Mouse (Mus musculus): Measurements from ENCODE around the gene Gm10803. TPM values are rescaled to one million over a fixed set of nuclear protein-coding genes. Genes with fewer than 3 reads are reported as not detected.

Gm10803 gene
- polyA plus RNA-seq, 1 experiment, result not detected

DNA sequence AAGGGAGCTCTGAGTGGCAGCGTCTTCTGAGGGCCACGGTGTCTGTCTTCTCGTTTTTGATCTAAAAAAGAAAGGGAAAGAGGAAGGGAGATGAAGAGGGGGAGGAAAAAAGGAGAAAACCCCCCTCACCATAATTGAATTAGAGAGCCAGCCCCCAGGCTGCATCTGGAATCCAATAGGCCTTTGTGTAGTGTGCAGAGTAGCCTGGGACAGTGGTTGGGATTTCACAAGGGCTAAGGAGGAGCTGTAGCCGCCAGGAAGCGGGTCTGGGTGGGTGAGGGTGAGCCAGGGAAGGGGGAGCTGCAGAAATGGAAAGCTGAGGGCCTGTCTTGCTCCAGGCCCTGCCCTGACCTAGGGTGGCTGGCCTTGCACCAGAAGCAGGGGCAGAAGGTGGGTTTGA lies 6.5 kb upstream of the Gm10803 start:
- no peaks in the 10 kb centered on the region for H3K36me3 ChIP-seq (ENCODE audit: control insufficient read depth, insufficient read depth, low read length)
- no peak overlapping the region for H3K27ac ChIP-seq (ENCODE audit: insufficient read depth, low read depth, low read length)
- H3K27me3 ChIP-seq (replicated peaks; ENCODE audit: control insufficient read depth, insufficient read depth, low read length), result no peaks in the 10 kb centered on the region
- 69% methylated on average over 5 of the region's 5 CpGs for WGBS
- no peaks in the 10 kb centered on the region for H3K4me1 ChIP-seq (ENCODE audit: control insufficient read depth, insufficient read depth, low read length)
- H3K4me3 ChIP-seq (ENCODE audit: insufficient read depth, low read depth, low read length), result no peak overlapping the region
- TF ChIP-seq CTCF (conservative IDR thresholded peaks at IDR 0.05; ENCODE audit: insufficient read depth, insufficient read length, low read depth, low read length) (no peak), POLR2A (IDR thresholded peaks at IDR 0.05; ENCODE audit: low read depth, low read length) (no peak)
- DNase-seq, result no peak

DNA sequence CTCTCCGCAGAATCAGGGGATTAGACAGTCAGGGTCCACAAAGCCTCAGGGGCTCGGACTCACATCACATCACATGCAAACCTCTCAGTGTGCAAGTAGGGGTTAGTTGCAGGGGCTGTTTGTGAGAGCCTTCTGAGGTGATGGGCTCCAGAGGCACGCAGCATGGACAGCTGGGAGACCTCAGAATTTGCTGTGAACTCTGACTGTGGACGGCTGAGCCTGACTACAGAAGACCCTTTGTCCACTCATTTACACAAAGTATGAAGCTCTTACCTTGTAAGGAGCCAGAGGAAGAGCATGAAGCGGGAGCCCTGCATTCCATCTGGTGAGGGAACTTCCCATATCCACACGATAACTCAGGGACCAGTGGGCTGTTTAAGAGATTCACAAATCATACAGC lies 5.3 kb downstream of the Gm10803 start:
- H3K36me3 ChIP-seq (ENCODE audit: control insufficient read depth, insufficient read depth, low read length), result no peaks in the 10 kb centered on the region
- WGBS, result 44% methylated on average over 6 of the region's 6 CpGs
- no peak overlapping the region for H3K27ac ChIP-seq (ENCODE audit: insufficient read depth, low read depth, low read length)
- H3K4me3 ChIP-seq (ENCODE audit: insufficient read depth, low read depth, low read length), result no peak overlapping the region
- TF ChIP-seq POLR2A (IDR thresholded peaks at IDR 0.05; ENCODE audit: low read depth, low read length) (no peak), CTCF (conservative IDR thresholded peaks at IDR 0.05; ENCODE audit: insufficient read depth, insufficient read length, low read depth, low read length) (no peak)
- no peaks in the 10 kb centered on the region for H3K27me3 ChIP-seq (replicated peaks; ENCODE audit: control insufficient read depth, insufficient read depth, low read length)
- no peak for DNase-seq
- no peaks in the 10 kb centered on the region for H3K4me1 ChIP-seq (ENCODE audit: control insufficient read depth, insufficient read depth, low read length)

DNA sequence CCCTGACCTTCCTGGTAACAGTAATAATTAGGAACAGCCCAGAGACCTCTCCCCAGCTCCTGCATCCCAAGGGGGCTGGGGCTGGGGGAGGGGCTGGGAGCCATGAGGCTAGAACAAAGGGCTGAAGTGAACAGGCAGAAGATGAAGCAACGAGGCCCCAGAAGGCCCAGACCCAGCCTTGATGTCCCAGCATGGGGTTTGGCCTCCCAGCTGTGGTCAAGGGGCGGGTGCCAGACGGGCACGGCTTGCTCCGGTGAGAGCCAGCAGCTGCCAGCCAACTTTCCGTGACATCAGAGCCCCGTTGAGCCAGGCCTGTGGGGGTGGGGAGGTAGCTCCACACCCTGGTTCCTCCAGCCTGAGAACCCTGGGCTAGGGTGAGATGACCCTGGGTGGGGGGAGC lies 7.3 kb downstream of the Gm10803 start:
- H3K4me1 ChIP-seq (ENCODE audit: control insufficient read depth, insufficient read depth, low read length), result no peaks in the 10 kb centered on the region
- H3K27me3 ChIP-seq (replicated peaks; ENCODE audit: control insufficient read depth, insufficient read depth, low read length), result no peaks in the 10 kb centered on the region
- 35% methylated on average over 7 of the region's 7 CpGs for WGBS
- TF ChIP-seq CTCF (conservative IDR thresholded peaks at IDR 0.05; ENCODE audit: insufficient read depth, insufficient read length, low read depth, low read length) (no peak), POLR2A (IDR thresholded peaks at IDR 0.05; ENCODE audit: low read depth, low read length) (no peak)
- DNase-seq, result peak; percentile 17
- H3K36me3 ChIP-seq (ENCODE audit: control insufficient read depth, insufficient read depth, low read length), result no peaks in the 10 kb centered on the region
- no peak overlapping the region for H3K4me3 ChIP-seq (ENCODE audit: insufficient read depth, low read depth, low read length)
- H3K27ac ChIP-seq (ENCODE audit: insufficient read depth, low read depth, low read length), result no peak overlapping the region

DNA sequence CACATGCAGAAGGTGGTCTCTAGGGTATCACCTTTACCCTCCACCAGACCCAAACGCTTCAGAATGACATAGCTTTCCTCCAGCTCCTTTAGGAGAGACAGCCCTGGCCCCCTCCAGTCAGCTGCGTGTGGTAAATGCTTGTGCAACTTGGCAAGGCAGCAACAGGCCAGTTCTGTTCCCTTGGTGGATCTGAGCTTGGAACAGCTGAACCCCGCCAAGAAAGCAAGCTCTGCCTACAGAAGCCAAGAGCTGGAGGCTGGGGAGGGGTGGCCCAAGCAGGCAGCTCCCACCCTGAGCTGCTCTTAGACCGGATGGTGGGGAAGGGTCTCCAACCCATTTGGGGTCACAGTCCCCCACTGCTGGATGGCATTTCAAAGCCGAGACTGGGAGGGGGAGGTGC lies 12.2 kb downstream of the Gm10803 start:
- no peak for TF ChIP-seq POLR2A (IDR thresholded peaks at IDR 0.05; ENCODE audit: low read depth, low read length)
- Histone ChIP-seq H3K27me3 (replicated peaks; ENCODE audit: control insufficient read depth, insufficient read depth, low read length) (no peaks in the 10 kb centered on the region), H3K36me3 (ENCODE audit: control insufficient read depth, insufficient read depth, low read length) (no peaks in the 10 kb centered on the region), H3K4me3 (ENCODE audit: insufficient read depth, low read depth, low read length) (no peak overlapping the region), H3K4me1 (ENCODE audit: control insufficient read depth, insufficient read depth, low read length) (no peaks in the 10 kb centered on the region), H3K27ac (ENCODE audit: insufficient read depth, low read depth, low read length) (no peak overlapping the region)
- 67% methylated on average over 5 of the region's 5 CpGs for WGBS
- DNase-seq, result no peak

DNA sequence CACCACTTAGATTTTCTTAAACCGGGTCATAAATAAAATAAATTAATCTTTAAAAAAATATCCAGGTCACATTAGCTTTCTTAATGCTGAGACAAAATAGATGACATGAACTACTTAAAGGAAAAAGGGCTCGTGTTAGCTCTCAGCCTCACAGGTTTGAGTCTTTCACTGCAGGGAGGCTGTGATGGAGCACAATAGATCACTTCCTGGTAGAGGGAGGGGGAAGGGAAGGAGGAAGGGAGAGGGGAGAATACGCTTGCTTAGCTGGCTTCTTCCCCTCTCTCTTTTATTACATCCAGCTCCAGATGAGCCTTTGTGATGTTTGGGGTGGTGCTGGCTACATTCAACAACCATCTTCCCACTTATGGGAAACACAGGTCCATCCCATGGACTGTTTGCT lies 20.9 kb downstream of the Gm10803 start:
- WGBS, result 63% methylated on average over 3 of the region's 3 CpGs
- no peaks in the 10 kb centered on the region for H3K36me3 ChIP-seq (ENCODE audit: control insufficient read depth, insufficient read depth, low read length)
- TF ChIP-seq CTCF (conservative IDR thresholded peaks at IDR 0.05; ENCODE audit: insufficient read depth, insufficient read length, low read depth, low read length) (no peak), POLR2A (IDR thresholded peaks at IDR 0.05; ENCODE audit: low read depth, low read length) (no peak)

DNA sequence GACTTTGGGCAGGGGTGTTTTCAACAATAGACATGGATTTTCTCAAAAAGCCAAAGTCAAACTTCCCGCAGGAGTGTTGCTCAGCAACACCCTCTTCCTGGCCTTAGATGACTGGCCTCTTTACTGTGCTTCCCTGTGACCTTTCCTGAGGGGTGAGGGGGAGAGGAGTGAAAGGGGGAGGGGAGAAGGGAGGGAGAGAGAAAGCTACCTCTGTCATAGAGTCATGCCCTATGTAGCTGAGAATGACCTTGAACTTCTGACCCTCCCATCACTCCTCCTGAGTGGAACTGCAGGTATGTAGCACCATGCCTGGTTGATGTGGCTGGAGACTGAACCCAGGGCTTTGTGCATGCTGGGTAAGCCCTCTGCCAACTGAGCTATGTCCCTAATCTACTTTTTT lies 25.5 kb downstream of the Gm10803 start:
- no peaks in the 10 kb centered on the region for H3K4me1 ChIP-seq (ENCODE audit: control insufficient read depth, insufficient read depth, low read length)
- no peak overlapping the region for H3K4me3 ChIP-seq (ENCODE audit: insufficient read depth, low read depth, low read length)
- no peaks in the 10 kb centered on the region for H3K36me3 ChIP-seq (ENCODE audit: control insufficient read depth, insufficient read depth, low read length)
- H3K27ac ChIP-seq (ENCODE audit: insufficient read depth, low read depth, low read length), result no peak overlapping the region
- TF ChIP-seq CTCF (conservative IDR thresholded peaks at IDR 0.05; ENCODE audit: insufficient read depth, insufficient read length, low read depth, low read length), result no peak
- TF ChIP-seq POLR2A (IDR thresholded peaks at IDR 0.05; ENCODE audit: low read depth, low read length), result no peak
- DNase-seq, result no peak
- H3K27me3 ChIP-seq (replicated peaks; ENCODE audit: control insufficient read depth, insufficient read depth, low read length), result no peaks in the 10 kb centered on the region
- 67% methylated on average over 1 of the region's 1 CpGs for WGBS

More for the DNA sequence above, 20.9 kb downstream of the Gm10803 start:
- Histone ChIP-seq H3K27ac (ENCODE audit: insufficient read depth, low read depth, low read length) (no peak overlapping the region), H3K27me3 (replicated peaks; ENCODE audit: control insufficient read depth, insufficient read depth, low read length) (no peaks in the 10 kb centered on the region), H3K4me1 (ENCODE audit: control insufficient read depth, insufficient read depth, low read length) (no peaks in the 10 kb centered on the region), H3K4me3 (ENCODE audit: insufficient read depth, low read depth, low read length) (no peak overlapping the region)
- DNase-seq, result no peak

DNA sequence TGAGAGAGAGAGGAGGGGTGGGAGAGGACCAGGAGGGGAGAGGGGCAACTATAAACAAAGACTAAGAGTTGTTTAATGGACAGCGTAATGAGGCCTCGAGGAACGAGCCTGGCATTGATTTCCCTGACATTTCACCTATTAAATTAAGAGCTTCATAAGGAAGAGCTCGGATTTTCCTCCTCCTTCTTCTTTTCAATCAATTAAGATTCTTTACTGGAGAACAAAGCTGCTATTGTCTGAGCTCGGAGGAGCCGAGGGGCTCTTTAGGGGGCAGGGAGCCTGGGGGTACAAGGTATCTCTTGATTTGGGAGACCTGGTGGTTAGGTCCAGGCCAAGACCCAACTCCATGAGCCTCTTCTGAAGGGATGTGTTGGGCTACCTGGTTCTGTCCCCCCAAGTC lies 27.1 kb downstream of the Gm10803 start:
- TF ChIP-seq POLR2A (IDR thresholded peaks at IDR 0.05; ENCODE audit: low read depth, low read length) (no peak), CTCF (conservative IDR thresholded peaks at IDR 0.05; ENCODE audit: insufficient read depth, insufficient read length, low read depth, low read length) (no peak)

DNA sequence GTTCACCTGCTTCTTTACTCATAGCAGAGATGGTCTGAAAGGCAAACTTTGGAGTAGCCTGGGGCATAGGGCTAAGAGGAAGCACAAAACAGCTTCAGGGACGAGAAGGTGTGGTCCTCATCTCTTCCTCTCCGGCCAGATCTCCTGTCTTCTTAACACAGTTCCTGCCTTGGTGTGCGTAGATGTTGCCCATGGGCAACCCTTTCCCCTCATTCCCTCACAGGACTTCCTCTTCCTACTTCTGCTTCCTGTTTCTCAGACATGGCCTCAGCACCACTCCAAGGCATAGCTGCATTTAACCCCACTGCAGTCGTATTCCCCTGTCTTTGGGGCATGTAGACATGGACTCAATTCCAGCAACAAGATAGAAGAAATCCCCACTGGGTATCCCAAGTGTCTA lies 29.5 kb downstream of the Gm10803 start:
- DNase-seq, result no peak
- no peaks in the 10 kb centered on the region for H3K36me3 ChIP-seq (ENCODE audit: control insufficient read depth, insufficient read depth, low read length)
- H3K4me3 ChIP-seq (ENCODE audit: insufficient read depth, low read depth, low read length), result no peak overlapping the region
- no peaks in the 10 kb centered on the region for H3K27me3 ChIP-seq (replicated peaks; ENCODE audit: control insufficient read depth, insufficient read depth, low read length)
- no peak for TF ChIP-seq CTCF (conservative IDR thresholded peaks at IDR 0.05; ENCODE audit: insufficient read depth, insufficient read length, low read depth, low read length)
- no peak for TF ChIP-seq POLR2A (IDR thresholded peaks at IDR 0.05; ENCODE audit: low read depth, low read length)
- H3K27ac ChIP-seq (ENCODE audit: insufficient read depth, low read depth, low read length), result no peak overlapping the region
- no peaks in the 10 kb centered on the region for H3K4me1 ChIP-seq (ENCODE audit: control insufficient read depth, insufficient read depth, low read length)
- 67% methylated on average over 4 of the region's 4 CpGs for WGBS

More for the DNA sequence above, 27.1 kb downstream of the Gm10803 start:
- DNase-seq, result no peak
- H3K27ac ChIP-seq (ENCODE audit: insufficient read depth, low read depth, low read length), result no peak overlapping the region
- WGBS, result 45% methylated on average over 6 of the region's 6 CpGs
- H3K36me3 ChIP-seq (ENCODE audit: control insufficient read depth, insufficient read depth, low read length), result no peaks in the 10 kb centered on the region
- no peaks in the 10 kb centered on the region for H3K27me3 ChIP-seq (replicated peaks; ENCODE audit: control insufficient read depth, insufficient read depth, low read length)
- H3K4me3 ChIP-seq (ENCODE audit: insufficient read depth, low read depth, low read length), result no peak overlapping the region
- H3K4me1 ChIP-seq (ENCODE audit: control insufficient read depth, insufficient read depth, low read length), result no peaks in the 10 kb centered on the region
